Mouse (Mus musculus) layer of hippocampus, adult 9-10 months (tissue): ENCODE measurements at regions not wholly inside any gene's neighbourhood (a gene's known extent, or its start where the extent isn't known, plus 50 kb on each side); places are given as distances from the start of the nearest gene placed in this dataset.
A peak's percentile ranks its signal among the peaks of the same experiment; 100 is the strongest.
"Not testable (repeated sequence)": the region's sequence is repeated elsewhere in the genome, so short reads cannot be mapped to it uniquely, and the experiment has no call there.

Experiments
- DNase-seq: peaks from one replicate; pipeline ENCODE4 v3.0.0; 2022; ENCODE audit warnings: low spot score

DNA sequence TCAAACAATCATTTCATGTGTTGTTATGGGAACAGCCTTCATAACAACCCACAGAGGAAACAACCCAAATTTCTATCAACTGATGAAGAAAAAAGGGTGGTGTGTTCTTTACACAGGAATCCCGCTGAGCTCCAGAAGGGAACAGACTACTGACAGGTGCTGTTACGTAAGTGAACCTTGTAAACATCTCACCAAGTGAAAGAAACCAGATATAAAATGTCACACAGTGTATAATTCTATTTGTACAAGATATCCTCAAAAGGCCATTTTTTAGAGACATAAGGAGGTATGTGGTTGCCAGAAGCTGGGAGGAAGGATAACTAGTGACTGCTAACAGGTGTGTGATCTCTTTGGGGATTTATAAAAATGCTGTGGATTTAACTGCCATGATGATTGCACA is 119.9 kb downstream of the Plod2 start:
- DNase-seq, result no peak

DNA sequence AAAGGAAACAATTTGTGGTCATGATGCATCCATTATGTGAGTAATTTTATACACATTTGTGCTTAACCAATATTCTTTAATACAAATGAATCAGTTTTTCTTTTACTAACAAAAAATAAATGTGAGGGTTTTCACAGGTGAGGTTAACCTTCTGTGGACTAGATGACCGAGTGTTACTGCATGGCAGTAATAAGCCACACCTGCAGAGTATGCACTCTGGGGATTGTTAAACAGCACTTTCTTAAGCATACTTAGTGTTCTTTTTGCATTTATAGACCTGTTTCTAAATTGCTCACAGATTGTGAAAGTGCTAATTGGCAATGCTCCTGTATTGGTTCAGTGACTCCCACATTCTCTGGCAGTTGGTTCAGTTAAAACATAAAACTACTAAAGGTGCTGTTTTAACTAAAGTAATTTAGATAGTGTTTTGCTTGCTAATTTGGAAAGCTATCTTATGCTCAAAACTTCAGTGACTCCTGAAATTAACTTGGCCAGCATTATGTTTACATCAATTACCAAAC is 125.4 kb downstream of the Plod2 start:
- DNase-seq, result peak; percentile 48

DNA sequence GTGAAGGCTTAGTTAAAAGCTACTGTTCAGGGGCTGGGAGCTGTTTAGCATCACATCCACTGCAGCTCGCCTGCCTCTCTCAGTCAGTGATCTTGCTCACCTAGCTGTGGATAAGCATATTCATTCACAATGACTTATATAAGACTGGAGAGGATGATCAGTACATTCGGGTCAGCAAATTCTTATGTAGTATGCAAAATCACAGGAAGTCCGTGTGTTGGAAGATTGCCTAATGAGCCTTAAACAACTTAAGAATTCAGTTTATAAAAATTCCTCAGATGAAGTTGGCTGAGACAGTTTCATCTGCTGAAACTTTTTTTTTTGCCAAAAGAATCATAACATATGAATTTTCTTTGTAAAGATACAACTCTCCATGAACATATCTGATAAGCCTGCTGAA is 129.9 kb downstream of the Plod2 start:
- DNase-seq, result no peak

DNA sequence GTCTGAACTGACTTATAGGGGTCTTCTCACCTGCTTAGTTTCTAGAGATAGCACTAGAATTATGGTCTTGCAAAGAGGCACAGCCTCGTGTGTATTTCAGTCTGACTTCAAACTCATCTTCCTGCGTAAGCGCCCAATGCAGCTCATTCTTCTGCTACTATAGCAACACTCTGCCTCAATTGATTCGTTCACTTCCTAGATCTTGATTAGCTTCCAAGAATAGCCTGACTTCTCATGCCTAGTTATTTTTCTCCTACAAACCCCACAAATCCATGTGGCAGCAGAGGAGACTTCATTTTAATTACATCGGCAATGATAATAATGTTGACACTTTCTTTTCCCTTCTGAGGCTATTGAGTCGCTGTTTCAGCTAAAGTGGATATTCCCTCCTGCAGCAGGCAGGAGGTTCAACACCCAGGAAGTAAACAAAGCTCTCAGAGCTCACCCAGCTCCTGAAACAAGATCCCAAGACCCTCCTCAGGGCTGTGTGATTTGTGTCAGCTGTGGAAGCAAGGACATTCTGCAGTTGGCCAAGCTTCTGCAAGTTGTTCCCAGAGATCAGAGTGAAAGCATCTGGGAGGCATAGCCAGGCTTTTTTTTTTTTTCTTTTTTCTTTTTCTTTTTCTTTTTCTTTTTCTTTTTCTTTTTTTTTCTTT is 152.5 kb downstream of the Plod2 start:
- peak; percentile 26 for DNase-seq

DNA sequence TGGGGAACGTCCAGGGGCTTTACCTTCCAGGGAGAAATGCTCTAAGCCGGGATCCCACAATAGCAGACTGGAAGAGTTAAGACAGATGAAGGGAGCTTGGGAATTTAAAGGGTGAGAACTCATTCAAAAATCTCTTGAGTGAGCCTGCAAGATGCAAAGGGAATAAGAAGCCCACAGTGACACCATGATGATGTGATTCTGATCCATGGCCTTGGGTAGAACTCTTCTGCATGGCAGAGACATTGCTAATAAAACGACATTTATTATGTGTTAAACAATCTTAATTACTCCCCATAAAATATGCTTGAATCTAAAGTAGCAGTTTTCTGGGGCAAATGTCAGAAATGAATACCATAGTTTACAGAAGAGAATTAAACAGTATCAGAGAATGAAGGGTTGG is 155.9 kb downstream of the Plod2 start:
- DNase-seq, result no peak

DNA sequence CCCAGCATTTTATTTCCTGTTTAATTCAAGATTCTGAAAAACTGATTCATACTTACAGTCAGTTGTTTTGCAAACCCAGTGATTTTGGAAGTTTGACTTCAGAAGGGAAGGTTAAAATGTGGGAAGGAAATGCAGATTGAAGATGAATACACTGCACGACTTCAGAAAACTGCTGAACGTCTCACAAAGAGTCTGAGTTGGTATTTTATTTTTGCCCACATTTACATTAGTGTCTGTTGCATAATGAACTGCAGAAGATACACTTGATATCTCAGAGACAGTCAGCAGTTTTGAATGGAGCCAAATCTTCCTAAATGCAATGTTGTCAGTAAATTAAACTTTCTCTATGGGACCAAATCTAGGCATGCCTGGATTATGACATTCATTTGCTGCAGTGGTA is 162.7 kb downstream of the Plod2 start:
- no peak for DNase-seq

DNA sequence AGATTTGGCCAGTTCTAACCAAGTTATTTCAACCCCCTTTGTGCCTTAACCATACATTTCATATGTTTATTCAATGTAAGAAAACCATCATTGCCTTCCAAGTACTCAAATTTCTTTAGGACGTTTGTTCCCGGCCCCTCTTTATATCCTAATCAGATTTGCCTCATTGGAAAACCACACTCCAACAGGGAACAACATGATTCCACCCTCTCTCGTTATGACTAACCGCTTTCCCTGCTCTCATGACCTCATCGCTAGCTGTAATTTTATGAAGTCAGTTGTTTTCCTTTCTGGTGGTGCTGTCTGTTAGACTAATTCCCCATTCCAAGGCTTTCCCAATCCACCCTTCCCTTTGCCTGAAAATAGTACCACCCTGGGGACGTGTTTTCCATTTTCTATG is 165.0 kb downstream of the Plod2 start:
- DNase-seq, result no peak

DNA sequence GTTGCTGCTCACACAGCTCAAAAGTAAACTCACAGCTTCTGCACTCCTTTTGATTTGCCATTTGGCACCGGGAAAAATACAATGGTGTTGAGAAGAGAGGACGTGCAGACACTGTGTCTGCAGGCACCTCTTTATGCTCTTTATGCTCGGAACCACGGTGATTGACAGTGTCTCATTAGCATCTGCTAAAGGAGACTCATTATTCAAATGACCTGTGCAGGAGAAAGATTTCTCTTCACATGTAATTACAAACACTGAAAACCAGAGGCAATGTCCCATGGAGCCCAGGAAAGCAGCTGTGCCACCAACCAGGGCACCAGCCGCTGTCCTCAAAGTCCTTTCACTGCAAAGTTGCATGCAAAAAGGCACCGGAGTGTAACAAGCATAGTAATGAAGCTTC is 175.2 kb downstream of the Plod2 start:
- no peak for DNase-seq

DNA sequence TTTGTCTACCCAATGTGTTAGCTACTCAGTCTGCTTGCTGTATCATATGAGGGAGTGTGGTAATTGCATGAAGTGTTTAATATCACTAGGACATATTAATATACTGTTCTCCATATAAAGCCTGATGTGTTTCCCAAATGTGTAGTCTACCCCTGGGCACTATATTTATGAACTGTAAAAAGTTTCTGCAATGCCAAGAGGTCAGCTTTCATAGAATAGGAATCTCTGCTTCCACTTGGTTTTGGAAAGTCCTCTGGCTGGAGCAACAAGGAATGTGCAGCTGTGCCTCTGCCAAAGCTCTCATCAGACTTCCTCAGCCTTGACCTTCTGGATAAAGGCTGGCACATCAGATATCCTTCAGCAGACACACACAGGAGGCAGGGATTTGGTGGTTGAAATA is 176.3 kb downstream of the Plod2 start:
- DNase-seq, result no peak

DNA sequence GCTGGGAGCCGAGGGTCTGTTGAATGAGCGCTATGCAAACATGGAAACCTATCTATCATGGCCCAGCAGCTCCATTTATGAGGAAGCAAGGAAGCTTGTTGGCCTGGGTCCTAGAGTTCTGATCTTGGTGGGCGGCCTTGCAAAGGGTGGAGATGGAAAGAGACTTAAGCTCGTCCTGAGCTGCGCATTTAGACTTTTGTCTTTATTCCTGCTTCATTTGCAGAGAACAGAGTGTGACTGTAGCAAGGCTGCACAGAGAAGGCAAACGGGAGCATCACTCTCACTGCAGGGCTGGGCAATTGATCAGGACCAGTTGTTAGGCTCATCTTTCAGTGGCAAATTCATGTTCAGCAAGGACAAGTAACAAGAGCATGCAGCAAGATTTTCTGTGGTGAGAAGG is 177.2 kb downstream of the Plod2 start:
- DNase-seq, result no peak

DNA sequence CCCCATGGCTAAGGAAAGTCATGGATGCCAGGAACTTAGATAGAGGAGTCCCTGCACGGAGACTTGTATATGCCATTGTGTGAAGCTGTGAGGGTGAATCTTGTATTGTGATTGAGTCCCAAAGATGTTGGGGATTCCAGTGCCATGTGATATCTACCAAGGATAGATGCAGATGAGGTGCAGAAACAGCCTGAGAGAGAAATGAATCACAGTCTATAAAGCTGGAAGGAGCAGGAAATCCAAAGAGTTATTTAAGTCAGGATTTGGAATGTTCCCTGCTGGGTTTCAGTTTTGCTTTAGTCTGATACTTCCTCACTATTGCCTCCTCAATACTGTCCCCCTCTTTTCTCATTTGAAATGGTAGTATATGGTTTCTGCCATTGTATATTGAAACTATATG is 186.8 kb downstream of the Plod2 start:
- DNase-seq, result no peak

DNA sequence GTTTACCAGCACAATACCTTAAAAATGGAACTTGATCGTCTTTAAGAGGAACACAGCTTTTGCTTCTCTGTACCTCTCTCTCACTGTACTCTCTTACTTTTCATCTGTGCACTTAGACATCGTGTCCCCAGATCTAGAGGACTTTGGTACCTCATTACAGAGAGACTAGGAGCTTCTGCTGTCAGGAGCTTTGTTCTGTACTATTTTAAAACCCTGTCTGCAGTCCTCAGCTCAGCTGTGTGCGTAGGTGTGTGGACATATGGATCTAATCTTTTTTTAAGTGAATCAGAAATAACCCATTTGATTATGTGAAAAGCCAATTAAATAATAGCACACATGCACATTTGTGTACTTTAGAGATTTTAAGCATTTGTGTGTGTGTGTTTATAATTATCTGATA is 189.4 kb downstream of the Plod2 start:
- peak; percentile 85 for DNase-seq

DNA sequence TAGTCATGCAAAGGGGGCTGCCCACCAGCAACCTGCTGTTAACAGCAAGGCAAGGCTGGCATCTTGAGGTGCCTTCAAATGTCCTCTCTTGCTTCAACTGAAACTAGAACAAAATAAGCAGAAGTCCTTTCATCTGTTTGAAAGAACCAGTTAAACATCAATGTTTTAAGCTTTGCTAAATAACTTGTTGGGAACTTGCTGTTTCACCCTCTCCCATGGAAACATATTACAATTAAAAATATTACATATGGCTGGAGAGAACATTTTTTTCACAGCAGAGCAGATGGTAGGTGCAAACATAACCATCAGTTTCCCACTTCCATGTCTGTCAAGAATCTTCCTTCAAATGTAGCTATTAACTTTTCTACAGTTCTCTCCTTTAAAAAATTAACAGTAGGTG is 225.5 kb downstream of the Plod2 start:
- peak; percentile 37 for DNase-seq

DNA sequence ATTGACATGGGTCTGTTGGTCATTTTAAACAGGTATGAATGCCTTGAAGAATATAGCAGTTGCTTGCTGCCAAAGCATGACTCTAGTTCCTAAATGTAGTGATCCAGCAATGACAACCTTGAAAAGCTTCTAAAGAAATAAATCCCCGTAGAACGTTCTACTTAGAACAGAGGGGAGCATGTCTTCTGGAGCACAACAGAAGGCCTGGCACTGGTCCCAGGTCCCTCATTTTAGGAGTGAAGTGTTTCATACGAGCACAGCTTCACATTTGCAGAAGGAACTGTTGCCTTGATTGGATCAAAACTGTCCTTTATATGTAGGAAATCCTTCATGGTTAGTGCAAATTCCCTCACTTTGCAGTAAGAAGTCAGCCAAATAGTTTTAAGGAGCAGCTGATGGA is 226.4 kb downstream of the Plod2 start:
- DNase-seq, result no peak

DNA sequence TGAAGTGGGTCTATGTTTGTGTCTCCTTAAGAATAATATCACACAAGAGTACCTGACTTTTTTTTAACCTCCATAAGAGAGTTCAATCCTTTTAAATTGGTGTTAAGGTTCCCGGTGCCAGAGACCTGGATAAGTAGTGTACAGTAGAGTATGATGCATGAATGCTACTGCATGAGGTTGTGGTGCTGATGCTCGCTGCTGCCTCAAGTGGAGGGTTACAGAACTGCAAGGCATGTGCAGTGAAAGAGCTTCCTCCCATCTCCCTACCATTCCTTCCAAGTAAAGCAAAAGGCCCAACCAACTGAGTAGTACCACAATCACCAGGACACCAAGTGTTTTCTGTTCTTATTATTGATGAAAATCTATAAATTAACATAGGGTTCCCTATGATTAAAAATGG is 227.5 kb downstream of the Plod2 start:
- DNase-seq, result no peak

DNA sequence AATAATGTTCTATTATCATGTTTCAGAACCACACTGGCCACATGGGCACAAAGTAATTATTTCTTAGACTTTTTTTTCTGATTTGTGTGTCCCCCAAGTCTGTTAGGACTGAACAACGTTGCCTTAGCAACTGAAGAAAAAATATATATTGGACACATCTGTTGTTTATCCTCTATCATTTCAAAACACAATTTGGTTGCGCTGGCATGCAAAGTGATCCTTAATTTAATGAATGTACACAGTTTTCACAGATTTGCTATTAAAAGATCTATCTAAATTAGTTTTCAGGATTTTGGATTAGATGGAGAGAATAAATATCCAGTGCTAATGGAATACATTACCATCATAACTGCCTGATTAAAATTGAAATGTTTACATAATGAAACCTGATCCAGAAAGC is 229.0 kb downstream of the Plod2 start:
- no peak for DNase-seq

DNA sequence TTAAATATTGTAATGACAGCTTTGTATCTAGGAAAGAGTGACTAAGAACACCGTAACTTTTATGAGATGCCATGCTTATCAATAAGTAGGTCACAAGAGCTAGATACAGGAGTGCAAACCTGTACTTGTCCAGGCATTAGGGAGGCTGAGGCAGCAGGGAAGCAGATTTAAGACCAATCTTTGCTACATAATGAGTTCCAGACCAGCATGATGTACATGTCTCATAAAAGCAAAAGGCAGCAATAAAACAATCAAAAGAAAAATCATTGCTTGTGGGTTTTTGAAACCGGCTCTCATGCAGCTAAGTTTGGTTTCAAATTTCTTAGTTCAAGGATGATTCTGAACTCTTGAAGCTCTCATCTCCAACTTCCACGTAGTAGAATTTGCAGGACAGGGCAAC is 229.7 kb downstream of the Plod2 start:
- DNase-seq, result no peak

DNA sequence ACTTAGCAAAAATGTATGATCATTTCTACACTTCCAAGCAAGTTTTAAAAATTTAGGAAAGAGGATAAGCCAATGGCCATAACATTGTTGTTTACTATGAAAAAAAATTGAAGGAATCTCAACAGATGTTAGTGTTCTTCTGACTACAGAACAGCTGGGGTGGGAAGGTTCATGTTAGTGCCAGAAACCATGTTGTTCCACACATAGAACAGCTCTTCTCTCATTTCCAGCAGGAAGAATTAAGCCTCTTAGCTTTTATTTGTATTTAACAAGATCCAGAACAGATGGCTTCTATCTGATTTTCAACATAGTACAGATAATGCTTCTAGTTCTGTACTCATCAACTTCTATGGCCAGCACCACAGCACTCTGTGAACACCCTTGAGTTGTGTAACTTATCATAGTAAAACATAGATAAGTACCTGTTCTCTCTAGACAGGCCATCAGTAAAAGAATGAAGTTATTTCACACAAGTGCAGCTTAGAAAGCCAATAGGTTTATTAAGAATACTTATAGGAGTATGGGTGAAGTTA is 241.0 kb downstream of the Plod2 start:
- DNase-seq, result no peak

DNA sequence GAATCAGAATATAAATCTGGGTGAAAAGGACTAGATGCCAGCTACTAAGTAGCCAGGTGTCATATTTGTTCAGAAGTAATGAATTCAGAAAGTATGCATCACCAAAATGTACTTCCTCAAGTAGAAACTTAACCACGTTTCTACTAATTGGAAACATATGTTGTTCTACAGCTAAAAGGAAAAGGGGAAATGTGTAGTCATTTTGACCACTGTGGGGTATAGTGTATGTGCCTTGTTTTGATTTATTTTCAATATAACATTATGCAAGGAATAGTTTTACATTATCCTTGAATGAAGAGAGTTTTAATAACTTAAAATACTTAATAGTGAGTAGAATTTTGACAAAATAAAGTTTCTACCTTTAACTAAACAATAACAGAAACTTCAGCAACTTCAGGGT is 257.7 kb downstream of the Plod2 start:
- DNase-seq, result no peak

DNA sequence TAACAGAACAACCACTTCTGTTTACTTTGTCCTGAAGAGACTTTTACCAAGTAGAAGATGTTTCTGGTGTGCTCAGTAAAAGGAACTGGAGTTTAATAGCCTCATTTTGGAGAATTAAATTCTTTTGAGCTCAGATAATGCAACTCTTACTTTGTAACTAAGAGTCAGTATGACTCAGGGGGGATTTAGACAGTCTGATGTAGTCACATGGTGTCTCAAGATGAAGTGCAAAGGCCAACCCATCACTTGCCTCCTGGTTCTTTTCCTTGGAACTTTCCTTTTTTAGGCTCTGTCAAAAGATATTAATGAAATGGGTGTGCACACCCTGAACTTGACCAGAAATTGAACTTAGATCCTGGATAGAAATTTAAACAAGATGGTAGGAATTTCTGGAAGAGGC is 267.4 kb downstream of the Plod2 start:
- DNase-seq, result no peak

DNA sequence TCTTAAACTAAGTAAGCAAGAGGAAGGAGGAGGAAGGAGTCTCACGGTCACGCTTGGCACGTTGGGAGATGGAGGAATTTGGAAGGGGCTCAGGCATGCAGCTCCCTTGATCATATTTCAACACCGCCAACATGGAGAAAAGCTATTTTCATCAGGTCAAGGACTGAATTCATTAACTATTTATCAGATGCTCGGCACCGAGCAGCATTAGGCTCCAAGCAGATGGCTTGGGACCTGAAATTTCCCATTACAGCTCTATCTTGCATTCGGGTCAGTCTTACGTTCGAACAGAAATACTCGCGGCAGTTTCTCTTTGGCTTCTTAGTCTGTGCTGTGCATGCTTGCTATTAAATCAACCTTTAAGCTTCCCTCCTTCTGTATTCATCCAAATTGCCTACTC is 278.7 kb downstream of the Plod2 start:
- DNase-seq, result no peak

DNA sequence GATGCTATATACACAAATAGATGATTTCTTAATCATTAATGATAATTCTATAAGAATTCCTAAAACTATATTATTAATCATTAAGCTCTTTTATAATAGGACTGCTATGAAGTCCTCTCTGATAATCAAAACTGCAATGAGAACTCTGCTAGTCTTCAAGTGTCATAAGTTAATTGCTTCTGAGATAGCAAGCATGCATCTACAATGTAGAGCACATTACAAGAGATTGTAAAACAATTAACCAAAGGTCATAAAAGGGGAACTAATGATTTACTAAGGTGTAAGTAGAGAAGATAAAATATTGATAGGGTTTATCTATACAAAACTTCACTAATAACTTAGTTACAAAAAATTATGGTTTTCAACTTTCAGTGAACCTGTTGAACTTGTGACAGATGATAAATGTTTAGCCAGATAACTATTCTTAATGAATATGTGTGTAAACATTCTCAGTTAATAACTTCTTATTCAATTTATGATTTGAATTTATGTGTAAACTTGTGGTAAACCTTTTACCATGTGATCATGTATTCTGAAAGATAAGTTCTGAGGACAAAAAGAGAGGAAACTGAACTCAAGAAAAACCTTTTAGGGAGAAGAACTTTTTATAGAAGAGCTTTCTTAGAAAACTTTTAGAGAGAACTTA is 284.8 kb downstream of the Plod2 start:
- no peak for DNase-seq

DNA sequence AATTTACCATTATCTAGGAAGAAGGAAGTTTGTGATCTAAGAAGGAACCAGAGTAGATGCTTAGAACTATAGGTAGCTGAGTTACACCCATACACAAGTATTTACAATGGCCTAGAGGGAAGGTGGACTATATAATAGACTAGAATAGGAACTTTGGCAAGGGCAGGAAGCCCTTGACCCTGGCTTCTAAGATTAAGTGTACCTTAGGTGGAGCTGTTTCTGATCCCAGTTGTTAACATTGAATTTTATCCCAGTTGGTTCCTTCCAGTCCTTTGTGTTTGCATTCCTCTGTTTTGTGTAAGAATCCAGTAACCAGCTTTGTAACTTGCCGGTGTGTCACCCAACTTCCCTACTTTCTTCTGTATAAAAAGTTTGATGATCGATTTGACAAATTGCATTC is 294.1 kb downstream of the Plod2 start:
- DNase-seq, result not testable (repeated sequence)
